Mouse (Mus musculus) T-helper 2 cell (primary cell): ENCODE measurements at regions not wholly inside any gene's neighbourhood (a gene's known extent, or its start where the extent isn't known, plus 50 kb on each side); places are given as distances from the start of the nearest gene placed in this dataset.

Experiments used
- in situ Hi-C: fragments of 300-600 bp; cut with MboI, MseI; formaldehyde crosslinking; loops from one replicate; pipeline ENCODE4 v1.15.1; 2025; ENCODE audit warnings: high pct_unique_total_duplicates

GRCm38 (mm10) chr2:178992334-178993116 lies 449.7 kb upstream of the Cdh4 start:
- in situ Hi-C loops = no loop called here

GRCm38 (mm10) chr2:178997921-178998320 lies 444.3 kb upstream of the Cdh4 start:
- in situ Hi-C loops = no loop called here

- in situ Hi-C loops = no loop called here
These were observed 441.7 kb upstream of the Cdh4 start for GRCm38 (mm10) chr2:179000448-179001081.

- in situ Hi-C loops = no loop called here
These were observed 434.5 kb upstream of the Cdh4 start for GRCm38 (mm10) chr2:179007766-179008165.

- in situ Hi-C loops = no loop called here
These were observed 428.2 kb upstream of the Cdh4 start for GRCm38 (mm10) chr2:179013891-179014593.

- in situ Hi-C loops = no loop called here
These were observed 419.5 kb upstream of the Cdh4 start for GRCm38 (mm10) chr2:179022675-179023194.

- in situ Hi-C loops = no loop called here
These were observed 418.0 kb upstream of the Cdh4 start for GRCm38 (mm10) chr2:179024225-179024624.

- in situ Hi-C loops = no loop called here
These were observed 409.1 kb upstream of the Cdh4 start for GRCm38 (mm10) chr2:179033171-179033570.

GRCm38 (mm10) chr2:179035446-179035845 lies 406.8 kb upstream of the Cdh4 start:
- in situ Hi-C loops = no loop called here

GRCm38 (mm10) chr2:179039697-179040096 lies 402.5 kb upstream of the Cdh4 start:
- in situ Hi-C loops = no loop called here

- in situ Hi-C loops = no loop called here
These were observed 398.6 kb upstream of the Cdh4 start for GRCm38 (mm10) chr2:179043671-179044070.

GRCm38 (mm10) chr2:179045361-179045760 lies 396.9 kb upstream of the Cdh4 start:
- in situ Hi-C loops = no loop called here

GRCm38 (mm10) chr2:179054441-179054840 lies 387.8 kb upstream of the Cdh4 start:
- in situ Hi-C loops = no loop called here

- in situ Hi-C loops = no loop called here
These were observed 377.6 kb upstream of the Cdh4 start for GRCm38 (mm10) chr2:179064616-179065015.

- in situ Hi-C loops = no loop called here
These were observed 372.7 kb upstream of the Cdh4 start for GRCm38 (mm10) chr2:179069520-179069919.

GRCm38 (mm10) chr2:179070346-179070745 lies 371.9 kb upstream of the Cdh4 start:
- in situ Hi-C loops = no loop called here

GRCm38 (mm10) chr2:179080462-179081274 lies 361.6 kb upstream of the Cdh4 start:
- in situ Hi-C loops = no loop called here

- in situ Hi-C loops = no loop called here
These were observed 355.3 kb upstream of the Cdh4 start for GRCm38 (mm10) chr2:179086915-179087314.

GRCm38 (mm10) chr2:179091480-179091879 lies 350.8 kb upstream of the Cdh4 start:
- in situ Hi-C loops = no loop called here

- in situ Hi-C loops = no loop called here
These were observed 348.2 kb upstream of the Cdh4 start for GRCm38 (mm10) chr2:179093996-179094395.

- in situ Hi-C loops = no loop called here
These were observed 346.2 kb upstream of the Cdh4 start for GRCm38 (mm10) chr2:179095981-179096380.
